Mouse (Mus musculus): ENCODE results near the gene Prdx2. TPM values are rescaled to one million over a fixed set of nuclear protein-coding genes. Genes with fewer than 3 reads are reported as not detected.

Prdx2 gene
- polyA plus RNA-seq, 1 experiment from 2014 or later: 1,272 TPM

GRCm38 (mm10) chr8:84985049-84985683 lies 15.8 kb downstream of the Prdx2 start:
- WGBS: under 1% methylated on average over 23 of the region's 23 CpGs
- peak overlapping the region; percentile 71 for H3K4me3 ChIP-seq

DNA sequence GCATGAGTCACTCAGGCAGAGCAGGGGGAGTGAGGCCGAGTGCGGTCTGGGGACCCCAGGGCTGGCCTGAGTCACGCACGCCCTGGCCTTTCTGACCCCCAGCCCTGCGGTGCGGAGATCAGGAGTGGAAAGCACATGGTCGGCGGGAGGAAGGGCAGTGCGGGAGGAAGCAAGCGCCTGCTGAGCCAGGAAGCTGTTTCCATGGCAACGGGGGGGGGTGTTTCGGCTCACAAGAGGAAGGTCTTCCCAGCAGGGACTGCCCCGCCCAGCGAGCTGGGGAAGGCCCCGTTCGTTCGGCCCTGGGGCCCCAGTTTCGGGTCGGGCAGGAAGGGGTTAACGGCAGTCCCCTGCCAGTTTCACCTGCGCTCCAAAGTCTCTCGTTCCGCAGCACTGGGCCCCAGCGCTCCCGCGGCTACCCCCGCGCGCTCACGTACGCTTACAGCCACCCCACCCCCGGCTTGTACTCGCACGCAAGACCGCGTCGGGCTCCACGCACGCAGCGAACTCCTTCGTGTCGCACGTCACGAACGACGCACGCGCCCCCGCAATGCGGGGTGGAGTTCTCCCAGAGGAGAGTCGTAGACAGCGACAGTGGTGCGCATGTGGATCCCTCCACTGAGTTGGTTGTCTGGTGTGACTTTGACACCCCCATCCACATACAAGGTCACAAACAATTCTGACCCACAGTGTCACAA lies 16.4 kb downstream of the Prdx2 start:
- Histone ChIP-seq H3K4me1 (peaks cover 68% of the 10 kb centered on the region), H3K36me3 (replicated peaks) (no peaks in the 10 kb centered on the region), H3K27me3 (replicated peaks; ENCODE audit: low read depth, poor library complexity, severe bottlenecking) (peaks cover 49% of the 10 kb centered on the region), H3K4me3 (peak overlapping the region; percentile 71), H3K27ac (replicated peaks) (peak overlapping the region; percentile 85), H3K9me3 (no peaks in the 10 kb centered on the region)
- peak; percentile 91 for DNase-seq (ENCODE audit: low spot score)
- under 1% methylated on average over 53 of the region's 53 CpGs for WGBS

More at GRCm38 (mm10) chr8:84985049-84985683, 15.8 kb downstream of the Prdx2 start:
- H3K27me3 ChIP-seq (replicated peaks; ENCODE audit: low read depth, poor library complexity, severe bottlenecking): peaks cover 55% of the 10 kb centered on the region
- no peaks in the 10 kb centered on the region for H3K36me3 ChIP-seq (replicated peaks)
- peaks cover 68% of the 10 kb centered on the region for H3K4me1 ChIP-seq
- H3K9me3 ChIP-seq: no peaks in the 10 kb centered on the region
- peak overlapping the region; percentile 85 for H3K27ac ChIP-seq (replicated peaks)
- DNase-seq (ENCODE audit: low spot score): no peak

GRCm38 (mm10) chr8:84986379-84986945 lies 17.1 kb downstream of the Prdx2 start:
- H3K27me3 ChIP-seq (replicated peaks; ENCODE audit: low read depth, poor library complexity, severe bottlenecking): peaks cover 44% of the 10 kb centered on the region
- no peak for DNase-seq (ENCODE audit: low spot score)
- H3K36me3 ChIP-seq (replicated peaks): no peaks in the 10 kb centered on the region
- peak overlapping the region; percentile 85 for H3K27ac ChIP-seq (replicated peaks)
- peaks cover 68% of the 10 kb centered on the region for H3K4me1 ChIP-seq
- H3K9me3 ChIP-seq: no peaks in the 10 kb centered on the region
- WGBS: 42% methylated on average over 8 of the region's 8 CpGs
- H3K4me3 ChIP-seq: peak overlapping the region; percentile 71

GRCm38 (mm10) chr8:84987388-84987787 lies 18.0 kb downstream of the Prdx2 start:
- Histone ChIP-seq H3K27ac (replicated peaks) (no peak overlapping the region), H3K4me1 (peaks cover 59% of the 10 kb centered on the region), H3K27me3 (replicated peaks; ENCODE audit: low read depth, poor library complexity, severe bottlenecking) (peaks cover 37% of the 10 kb centered on the region), H3K36me3 (replicated peaks) (no peaks in the 10 kb centered on the region), H3K4me3 (no peak overlapping the region), H3K9me3 (no peaks in the 10 kb centered on the region)
- no peak for DNase-seq (ENCODE audit: low spot score)
- 83% methylated on average over 5 of the region's 5 CpGs for WGBS

DNA sequence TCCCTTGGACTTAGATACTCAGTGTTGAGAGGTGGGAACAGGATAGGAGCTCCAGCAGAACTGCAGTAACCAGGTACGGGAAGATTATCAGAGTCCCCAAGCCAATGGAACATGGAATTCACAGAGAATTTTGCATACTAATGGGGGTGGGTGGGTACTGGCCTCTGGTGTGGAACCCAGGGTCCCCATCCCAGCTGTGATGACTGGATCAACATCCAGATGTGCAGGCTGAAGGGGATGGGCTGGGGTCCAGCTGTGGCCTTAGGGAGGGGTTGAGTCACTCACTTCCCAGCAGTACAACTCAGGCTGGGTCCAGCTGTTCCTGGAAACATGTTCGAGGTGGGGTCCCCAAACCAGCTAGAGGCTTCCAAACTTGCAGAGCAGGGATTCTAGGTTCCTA lies 18.5 kb downstream of the Prdx2 start:
- DNase-seq (ENCODE audit: low spot score): no peak
- Histone ChIP-seq H3K4me3 (no peak overlapping the region), H3K36me3 (replicated peaks) (no peaks in the 10 kb centered on the region), H3K9me3 (no peaks in the 10 kb centered on the region), H3K27ac (replicated peaks) (no peak overlapping the region), H3K4me1 (peaks cover 54% of the 10 kb centered on the region), H3K27me3 (replicated peaks; ENCODE audit: low read depth, poor library complexity, severe bottlenecking) (peaks cover 32% of the 10 kb centered on the region)
- WGBS: 74% methylated on average over 2 of the region's 2 CpGs

- Histone ChIP-seq H3K27me3 (replicated peaks; ENCODE audit: low read depth, poor library complexity, severe bottlenecking) (peaks cover 38% of the 10 kb centered on the region), H3K4me3 (peak overlapping the region; percentile 71), H3K9me3 (no peaks in the 10 kb centered on the region), H3K4me1 (peaks cover 45% of the 10 kb centered on the region), H3K36me3 (replicated peaks) (no peaks in the 10 kb centered on the region), H3K27ac (replicated peaks) (peak overlapping the region; percentile 54; the same call in 1 of the 2 replicates)
- peak; percentile 55 for DNase-seq (ENCODE audit: low spot score)
- WGBS: 8% methylated on average over 15 of the region's 15 CpGs
Observed at GRCm38 (mm10) chr8:84989311-84989731, 19.9 kb downstream of the Prdx2 start.

GRCm38 (mm10) chr8:84989810-84990209 lies 20.4 kb downstream of the Prdx2 start:
- DNase-seq (ENCODE audit: low spot score): peak; percentile 93
- Histone ChIP-seq H3K4me1 (peaks cover 40% of the 10 kb centered on the region), H3K9me3 (no peaks in the 10 kb centered on the region), H3K4me3 (peak overlapping the region; percentile 71), H3K27ac (replicated peaks) (peak overlapping the region; percentile 90), H3K27me3 (replicated peaks; ENCODE audit: low read depth, poor library complexity, severe bottlenecking) (peaks cover 39% of the 10 kb centered on the region), H3K36me3 (replicated peaks) (0 out of 2 replicates have a peak, but pooled peaks cover 1% of the 10 kb centered on the region)
- under 1% methylated on average over 15 of the region's 15 CpGs for WGBS

- Histone ChIP-seq H3K27me3 (replicated peaks; ENCODE audit: low read depth, poor library complexity, severe bottlenecking) (peaks cover 43% of the 10 kb centered on the region), H3K4me3 (peak within 1 kb of the TSS; percentile 71), H3K27ac (replicated peaks) (peak within 1 kb of the TSS; percentile 90), H3K9me3 (no peaks in the 10 kb centered on the region), H3K4me1 (peaks cover 36% of the 10 kb centered on the region), H3K36me3 (replicated peaks) (0 out of 2 replicates have a peak, but pooled peaks cover 4% of the 10 kb centered on the region)
- peak; percentile 97 for DNase-seq (ENCODE audit: low spot score)
- under 1% methylated on average over 28 of the region's 28 CpGs for whole genome bisulfite sequencing
Observed at GRCm38 (mm10) chr8:84990349-84990748, 21.0 kb downstream of the Prdx2 start, which contains the start of gene Hook2. Hook2 (plus strand) TSS chr8:84990603.

DNA sequence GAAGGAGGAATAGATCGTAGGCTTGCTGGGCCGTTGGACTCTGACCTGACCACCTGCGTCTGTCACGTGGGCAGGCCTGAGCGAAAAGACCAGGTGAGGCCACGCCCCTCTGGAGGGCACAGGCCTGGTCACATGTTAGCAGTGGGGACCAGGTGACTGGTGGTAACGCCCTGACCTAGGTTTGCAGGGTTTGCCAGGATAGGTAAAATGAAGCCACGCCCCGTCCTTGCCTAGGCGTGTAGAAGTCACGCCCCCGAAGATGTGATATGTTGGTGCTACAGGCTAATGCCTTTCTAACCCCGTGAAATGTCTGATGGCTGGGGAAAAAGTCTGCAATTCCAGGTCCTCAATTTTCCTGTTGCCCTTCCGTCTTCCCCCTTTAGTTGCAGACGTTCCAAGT lies 21.4 kb downstream of the Prdx2 start:
- Histone ChIP-seq H3K27me3 (replicated peaks; ENCODE audit: low read depth, poor library complexity, severe bottlenecking) (peaks cover 47% of the 10 kb centered on the region), H3K4me1 (peaks cover 36% of the 10 kb centered on the region), H3K9me3 (no peaks in the 10 kb centered on the region), H3K27ac (replicated peaks) (peak overlapping the region; percentile 90), H3K4me3 (peak overlapping the region; percentile 71), H3K36me3 (replicated peaks) (0 out of 2 replicates have a peak, but pooled peaks cover 8% of the 10 kb centered on the region)
- WGBS: 2% methylated on average over 15 of the region's 15 CpGs
- peak; percentile 73 for DNase-seq (ENCODE audit: low spot score)

GRCm38 (mm10) chr8:84994375-84994774 lies 25.0 kb downstream of the Prdx2 start:
- Histone ChIP-seq H3K4me1 (peaks cover 34% of the 10 kb centered on the region), H3K9me3 (no peaks in the 10 kb centered on the region), H3K27me3 (replicated peaks; ENCODE audit: low read depth, poor library complexity, severe bottlenecking) (peaks cover 37% of the 10 kb centered on the region), H3K36me3 (replicated peaks) (0 out of 2 replicates have a peak, but pooled peaks cover 9% of the 10 kb centered on the region), H3K4me3 (no peak overlapping the region), H3K27ac (replicated peaks) (no peak overlapping the region)
- DNase-seq (ENCODE audit: low spot score): no peak
- 88% methylated on average over 9 of the region's 9 CpGs for WGBS

GRCm38 (mm10) chr8:84995680-84996079 lies 26.3 kb downstream of the Prdx2 start:
- H3K4me1 ChIP-seq: peaks cover 25% of the 10 kb centered on the region
- H3K9me3 ChIP-seq: no peaks in the 10 kb centered on the region
- no peak overlapping the region for H3K27ac ChIP-seq (replicated peaks)
- H3K36me3 ChIP-seq (replicated peaks): 0 out of 2 replicates have a peak, but pooled peaks cover 9% of the 10 kb centered on the region
- H3K4me3 ChIP-seq: peak overlapping the region; percentile 19; the same call in 1 of the 2 replicates
- 28% methylated on average over 25 of the region's 25 CpGs for WGBS
- H3K27me3 ChIP-seq (replicated peaks; ENCODE audit: low read depth, poor library complexity, severe bottlenecking): peaks cover 37% of the 10 kb centered on the region
- peak; percentile 33 for DNase-seq (ENCODE audit: low spot score)

DNA sequence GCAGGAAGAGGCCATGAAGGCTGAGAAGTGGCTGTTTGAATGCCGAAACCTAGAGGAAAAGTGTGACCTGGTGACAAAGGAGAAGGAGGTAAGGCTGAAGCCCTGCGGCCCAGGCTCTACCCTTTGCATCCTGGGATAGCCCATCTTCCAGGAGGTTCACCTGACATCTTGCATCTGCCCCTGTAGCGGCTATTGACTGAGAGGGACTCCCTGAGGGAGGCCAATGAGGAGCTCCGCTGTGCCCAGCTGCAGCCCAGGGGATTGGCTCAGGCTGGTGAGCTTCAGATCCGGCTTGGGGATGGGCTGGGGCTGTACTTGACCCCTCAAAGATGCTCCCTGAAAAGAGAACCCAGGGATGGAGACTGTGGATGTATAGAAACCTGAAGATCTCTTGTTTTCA lies 27.6 kb downstream of the Prdx2 start:
- Histone ChIP-seq H3K36me3 (replicated peaks) (0 out of 2 replicates have a peak, but pooled peaks cover 9% of the 10 kb centered on the region), H3K27ac (replicated peaks) (no peak overlapping the region), H3K27me3 (replicated peaks; ENCODE audit: low read depth, poor library complexity, severe bottlenecking) (peaks cover 37% of the 10 kb centered on the region), H3K9me3 (no peaks in the 10 kb centered on the region), H3K4me1 (peaks cover 17% of the 10 kb centered on the region), H3K4me3 (no peak overlapping the region)
- no peak for DNase-seq (ENCODE audit: low spot score)
- WGBS: 79% methylated on average over 5 of the region's 5 CpGs
